Mouse (Mus musculus) gonadal fat pad, adult 2 months (tissue): ENCODE data around the gene Tcp11. TPM values are rescaled to one million over a fixed set of nuclear protein-coding genes. Genes with fewer than 3 reads are reported as not detected.

Source experiments
- DNase-seq: peaks from one replicate; pipeline ENCODE4 v3.0.0-alpha.2; 2012; ENCODE audit warnings: low read depth
- polyA plus RNA-seq: library from polyadenylated mRNA; depleted of rRNA; stranded (reverse); fragments of >200 nt; gene quantifications from 2 replicates; pipeline ENCODE4 v1.2.3, GENCODE M21; 2012; rRNA removed

Tcp11 gene
- polyA plus RNA-seq, result 26.7 and 38.1 TPM in 2 replicates

- no peak for DNase-seq
These were observed at the start of gene Tcp11 for GRCm38 (mm10) chr17:28080045-28080816. Gene Tcp11, minus strand, starts transcription at chr17:28080639.

GRCm38 (mm10) chr17:28129796-28130195 lies 49.4 kb upstream of the Tcp11 start:
- no peak for DNase-seq

DNA sequence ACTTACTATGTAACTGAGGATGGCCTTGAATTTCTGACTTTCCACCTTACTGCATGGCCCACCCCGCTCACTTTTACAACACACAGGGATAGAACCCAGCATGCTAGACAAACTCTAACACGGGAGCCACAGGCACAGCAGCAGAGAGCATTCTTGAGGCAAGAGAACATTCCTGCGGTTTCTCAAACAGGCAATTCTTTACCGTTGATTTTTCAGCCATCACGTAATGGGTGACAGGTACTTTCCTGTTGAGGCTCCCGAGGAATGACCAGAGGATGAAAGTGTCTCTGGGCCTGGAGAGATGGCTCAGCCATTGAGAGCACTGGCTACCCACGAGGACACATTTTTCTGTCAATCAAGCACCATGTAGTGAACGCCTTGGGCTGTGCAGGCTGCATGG lies 43.9 kb upstream of the Tcp11 start:
- no peak for DNase-seq

DNA sequence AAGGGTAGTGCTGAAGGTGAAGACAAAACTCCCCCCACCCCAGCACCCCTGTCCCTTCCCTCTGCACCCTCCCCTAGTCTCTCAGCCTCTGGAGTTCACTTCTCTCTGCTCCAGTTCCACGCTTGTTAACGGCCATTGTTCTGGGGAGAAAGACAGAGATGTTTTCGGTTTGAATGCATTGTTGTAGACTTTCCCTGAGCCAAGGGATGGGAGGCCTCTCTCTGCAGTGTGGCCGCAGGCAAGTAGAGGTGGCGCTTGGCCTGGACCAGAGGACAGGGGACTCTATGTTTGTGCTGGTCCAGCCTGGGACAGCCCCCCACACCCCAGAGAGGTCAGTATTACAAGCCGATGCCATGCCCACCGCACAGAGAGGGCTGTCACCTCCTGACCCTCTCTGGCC lies 43.2 kb upstream of the Tcp11 start:
- no peak for DNase-seq

GRCm38 (mm10) chr17:28122949-28123348 lies 42.5 kb upstream of the Tcp11 start:
- no peak for DNase-seq

GRCm38 (mm10) chr17:28120460-28120859 lies 40.0 kb upstream of the Tcp11 start:
- DNase-seq, result no peak

DNA sequence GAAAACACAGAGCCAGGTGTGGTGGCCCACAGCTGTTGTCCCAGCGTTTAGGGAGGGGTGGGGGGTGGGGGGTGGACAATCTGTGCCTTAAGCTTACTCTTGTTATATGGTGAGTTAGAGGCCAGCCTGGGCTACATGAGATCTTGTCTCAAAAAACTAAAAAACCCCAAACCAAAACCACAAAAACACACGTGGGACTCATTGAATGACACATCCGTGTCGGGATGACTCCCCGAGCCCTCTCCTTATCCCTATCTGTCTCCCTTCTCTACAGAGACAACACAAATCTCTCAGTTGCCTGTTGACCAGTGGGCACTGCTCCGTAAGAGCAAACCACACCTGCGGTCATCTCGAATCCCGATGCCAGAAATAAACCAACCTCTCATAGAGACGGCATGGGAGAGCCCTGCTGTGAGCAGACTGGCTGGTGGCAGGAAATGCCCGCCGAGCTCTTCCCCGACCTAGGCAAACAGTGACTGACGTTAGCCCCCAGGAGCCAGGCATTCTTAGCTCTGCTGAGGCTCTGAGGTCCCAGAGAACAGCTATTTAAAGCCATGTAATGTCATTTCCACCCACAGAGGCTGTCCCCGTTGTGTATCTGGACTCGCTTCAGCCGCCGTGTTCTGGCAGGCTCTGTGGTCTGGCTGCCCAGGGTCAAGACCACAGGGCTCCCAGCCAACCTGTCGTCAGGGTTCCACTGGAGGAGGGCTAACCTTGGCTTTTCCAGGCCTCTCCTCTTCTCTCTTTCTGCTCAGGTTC lies 37.2 kb upstream of the Tcp11 start:
- DNase-seq, result no peak

GRCm38 (mm10) chr17:28116335-28116734 lies 35.9 kb upstream of the Tcp11 start:
- DNase-seq, result no peak

DNA sequence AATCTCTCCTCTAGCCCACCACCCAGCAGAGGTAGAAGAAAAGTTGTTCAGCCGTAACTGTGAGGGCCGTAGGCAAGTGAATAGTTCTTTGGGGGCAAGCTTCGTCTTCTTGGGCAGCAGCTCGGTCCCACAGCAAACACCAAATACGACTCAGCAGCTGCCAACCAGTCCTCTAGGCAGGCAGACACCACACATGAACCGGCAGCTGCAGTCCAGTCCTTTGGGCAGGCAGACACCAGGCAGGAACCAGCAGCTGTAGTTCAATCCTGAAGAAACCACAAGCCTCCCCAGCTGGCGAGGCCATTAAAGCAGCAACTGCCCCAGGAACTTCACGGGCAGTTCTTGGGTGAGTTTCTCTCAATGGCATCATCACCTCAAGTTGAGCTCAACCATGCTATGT lies 31.8 kb upstream of the Tcp11 start:
- DNase-seq, result no peak

DNA sequence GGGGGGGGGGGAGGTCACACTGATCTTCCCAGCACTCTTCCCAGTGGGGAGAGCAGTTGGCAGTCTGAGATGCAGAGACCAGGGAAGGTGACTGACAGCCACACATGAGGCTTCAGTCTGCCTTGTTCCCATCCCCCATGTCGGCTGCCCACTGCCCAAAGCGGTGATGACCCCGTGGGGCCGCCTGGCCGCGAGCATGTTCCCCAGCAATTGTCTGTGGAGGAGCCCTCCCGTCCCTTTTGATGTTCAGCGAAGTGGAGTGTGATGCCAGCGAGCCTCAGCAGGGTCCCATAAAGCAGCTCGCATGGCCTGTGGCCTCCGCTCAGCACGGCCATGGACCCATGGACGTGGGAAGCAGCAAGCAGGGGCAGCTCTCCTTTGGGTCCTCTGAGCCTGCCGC lies 26.8 kb upstream of the Tcp11 start:
- no peak for DNase-seq

DNA sequence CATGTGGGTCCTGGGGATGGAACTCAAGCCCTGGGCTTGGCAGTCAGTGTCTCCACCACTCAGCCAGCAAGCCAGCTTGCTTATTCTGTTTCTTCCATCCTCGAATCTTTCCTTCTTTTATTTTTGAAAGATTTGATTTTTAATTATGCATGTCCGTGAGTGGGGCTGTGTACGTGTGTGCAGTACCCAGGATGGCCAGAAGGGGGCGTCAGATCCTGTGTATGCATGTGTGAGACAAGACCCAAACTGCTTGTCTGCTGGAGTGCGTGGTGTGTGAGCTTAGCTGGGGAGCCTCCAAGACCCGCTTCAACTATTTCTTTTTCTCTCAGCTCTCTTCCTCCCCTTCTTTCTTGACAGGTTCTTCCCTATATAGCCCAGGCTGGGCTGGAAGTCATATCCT lies 25.9 kb upstream of the Tcp11 start:
- DNase-seq, result no peak

- DNase-seq, result no peak
These were observed 24.0 kb upstream of the Tcp11 start for GRCm38 (mm10) chr17:28104416-28104815.

GRCm38 (mm10) chr17:28101902-28102319 lies 21.5 kb upstream of the Tcp11 start:
- no peak for DNase-seq

GRCm38 (mm10) chr17:28101284-28101887 lies 20.9 kb upstream of the Tcp11 start:
- DNase-seq, result no peak

- DNase-seq, result no peak
These were observed 20.2 kb upstream of the Tcp11 start for GRCm38 (mm10) chr17:28100669-28101068.

DNA sequence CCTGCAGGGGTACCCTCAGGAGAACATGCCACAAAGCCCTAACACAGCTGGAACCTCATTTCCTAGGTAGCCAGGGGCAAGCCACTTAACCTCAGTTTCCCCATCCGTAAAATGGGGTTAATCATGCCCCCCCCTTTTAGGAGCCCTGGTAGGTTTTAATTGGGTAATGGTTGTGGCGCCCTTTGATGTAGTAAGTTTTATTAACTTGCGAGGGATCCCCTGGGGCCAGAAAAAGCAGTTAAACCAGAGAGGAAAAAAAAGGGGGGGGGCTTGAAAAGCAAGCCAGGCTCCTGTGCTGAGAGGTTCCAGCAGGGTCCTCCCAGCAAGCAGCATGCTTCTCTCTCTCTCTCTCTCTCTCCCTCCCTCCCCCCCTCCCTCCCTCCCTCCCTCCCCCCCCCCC lies 18.6 kb upstream of the Tcp11 start:
- DNase-seq, result no peak

GRCm38 (mm10) chr17:28097308-28097707 lies 16.9 kb upstream of the Tcp11 start:
- DNase-seq, result no peak

GRCm38 (mm10) chr17:28096418-28096817 lies 16.0 kb upstream of the Tcp11 start:
- no peak for DNase-seq

GRCm38 (mm10) chr17:28093837-28094236 lies 13.4 kb upstream of the Tcp11 start:
- DNase-seq, result no peak

DNA sequence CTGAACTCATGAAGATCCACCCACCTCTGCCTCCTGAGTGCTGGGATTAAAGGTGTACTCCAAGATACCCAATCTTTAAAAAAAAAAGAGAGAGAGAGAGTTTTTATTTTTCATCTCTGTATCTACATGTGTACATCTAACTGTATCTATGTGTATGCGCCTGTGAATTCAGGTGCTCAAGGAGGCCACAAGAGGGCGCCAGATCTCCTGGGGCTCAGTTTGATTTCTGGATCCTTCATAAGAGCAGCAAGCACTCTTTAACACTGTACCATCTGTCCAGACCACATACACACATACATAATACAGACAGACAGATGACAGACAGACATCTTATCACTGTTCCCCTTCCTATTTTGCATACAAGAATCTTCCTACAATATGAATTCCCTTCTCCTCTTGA lies 11.9 kb upstream of the Tcp11 start:
- DNase-seq, result no peak

- no peak for DNase-seq
These were observed 8.3 kb upstream of the Tcp11 start for GRCm38 (mm10) chr17:28088718-28089117.

GRCm38 (mm10) chr17:28087430-28087829 lies 7.0 kb upstream of the Tcp11 start:
- no peak for DNase-seq

DNA sequence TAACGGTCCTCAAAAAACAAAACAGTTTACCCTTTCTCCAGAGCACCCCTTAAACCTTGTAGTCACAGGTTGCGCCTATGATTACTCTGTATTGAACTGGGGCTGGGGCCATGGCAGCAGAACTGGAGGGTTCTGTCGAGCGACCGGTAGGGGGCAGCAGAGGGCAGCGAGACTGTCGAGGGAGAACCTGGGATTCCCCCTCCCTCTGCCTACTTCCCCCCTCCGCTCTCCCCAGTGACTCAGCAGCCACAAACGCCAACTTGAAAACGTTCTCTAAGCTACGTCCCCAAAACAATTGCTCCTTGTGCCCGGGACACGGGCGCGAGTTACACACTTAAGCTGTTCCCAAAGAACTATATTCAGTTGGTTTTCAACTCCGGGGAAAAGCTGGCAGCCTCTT lies 4.5 kb upstream of the Tcp11 start:
- no peak for DNase-seq
